Mouse (Mus musculus) lung, postnatal 0 days (tissue): Measurements from ENCODE around the gene Adgrf3.

Source experiments
- CTCF ChIP-seq: IDR thresholded peaks from 2 replicates; pipeline ENCODE4 v1.5.1; 2016; ENCODE audit warnings: antibody characterized with exemption, mild to moderate bottlenecking
- EP300 ChIP-seq: IDR thresholded peaks from 2 replicates; pipeline ENCODE4 v1.6.1; 2016; ENCODE audit warnings: antibody characterized with exemption, mild to moderate bottlenecking, control low read depth

- TF ChIP-seq CTCF (no peak), EP300 (no peak)
Measured at GRCm38 (mm10) chr5:30170303-30170940, 35.1 kb downstream of the Adgrf3 start.
